Mouse (Mus musculus) cerebellum, adult 2 months (tissue): ENCODE data around the gene Dgat2. TPM values are rescaled to one million over a fixed set of nuclear protein-coding genes. Genes with fewer than 3 reads are reported as not detected.

ENCODE experiments used
- DNase-seq, 2 experiments: peaks; one replicate each; pipeline ENCODE4 v3.0.0; 2021
- H3K27ac ChIP-seq: fragments of 200-500 bp; 2 replicates; pipeline ENCODE4 v1.5.1; 2012; ENCODE audit warnings: low read length, control low read depth, inconsistent platforms; ENCODE audit not compliant: insufficient read depth
- H3K27me3 ChIP-seq: fragments of 200-500 bp; 2 replicates; pipeline ENCODE4 v1.6.1; 2012; ENCODE audit warnings: inconsistent platforms, mild to moderate bottlenecking, low read length, moderate library complexity; ENCODE audit not compliant: control insufficient read depth, insufficient read depth
- H3K4me1 ChIP-seq: fragments of 200-500 bp; 2 replicates; pipeline ENCODE4 v1.6.1; 2011; ENCODE audit warnings: low read length; ENCODE audit not compliant: control insufficient read depth, insufficient read depth
- H3K4me3 ChIP-seq: fragments of 200-500 bp; replicated peaks from 2 replicates; pipeline ENCODE3; 2011; ENCODE audit warnings: mild to moderate bottlenecking, low read depth, low read length, control low read depth; ENCODE audit not compliant: insufficient read depth
- CTCF ChIP-seq: fragments of 200-500 bp; IDR thresholded peaks from 2 replicates; pipeline ENCODE4 v1.5.1; 2011; ENCODE audit warnings: low read depth, mild to moderate bottlenecking, control low read depth, low read length, moderate library complexity, borderline replicate concordance; ENCODE audit not compliant: insufficient read depth
- POLR2A ChIP-seq: fragments of 200-500 bp; IDR thresholded peaks from 2 replicates; pipeline ENCODE4 v1.6.1; 2011; ENCODE audit warnings: low read length, control low read depth, borderline replicate concordance; ENCODE audit not compliant: insufficient read depth
- WGBS: fragments of 180-500 bp; shearing (Covaris S2); methylation state at CpG from one replicate; pipeline ENCODE4 v1.1.7; 2018; 5-methylcytosine and 5-hydroxymethylcytosine counted together
- polyA plus RNA-seq: library from polyadenylated mRNA; depleted of rRNA; stranded (reverse); fragments of >200 nt; gene quantifications from 2 replicates; pipeline ENCODE4 v1.2.3, GENCODE M21; 2012

The Dgat2 gene
- polyA plus RNA-seq, 1 experiment: 26.2 TPM

DNA sequence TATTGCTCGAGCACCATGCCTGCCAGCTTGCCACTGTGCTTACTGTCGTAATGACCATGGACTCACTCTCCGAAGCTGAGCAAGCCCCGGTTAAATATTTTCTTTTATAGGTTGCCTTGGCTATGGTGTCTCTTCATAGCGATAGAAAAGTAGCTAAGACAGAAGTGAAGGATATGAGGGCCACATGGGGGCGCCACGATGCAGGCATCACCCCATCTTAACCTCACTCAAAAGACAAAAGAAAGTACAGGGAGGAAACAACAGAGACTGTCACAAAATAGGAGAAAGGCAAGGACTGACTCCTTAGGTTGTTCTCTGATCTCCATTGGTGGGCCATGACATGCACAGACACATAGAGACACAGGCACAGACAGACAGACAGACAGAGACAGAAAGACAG lies 41.7 kb upstream of the Dgat2 start:
- no peak overlapping the region for H3K27ac ChIP-seq
- no peak for DNase-seq
- WGBS: 49% methylated on average over 7 of the region's 7 CpGs
- H3K4me3 ChIP-seq: no peak overlapping the region
- H3K4me1 ChIP-seq: no peaks in the 10 kb centered on the region
- no peak for TF ChIP-seq POLR2A
- TF ChIP-seq CTCF: peak; percentile 24; the same call in 1 of the 2 replicates
- no peaks in the 10 kb centered on the region for H3K27me3 ChIP-seq

DNA sequence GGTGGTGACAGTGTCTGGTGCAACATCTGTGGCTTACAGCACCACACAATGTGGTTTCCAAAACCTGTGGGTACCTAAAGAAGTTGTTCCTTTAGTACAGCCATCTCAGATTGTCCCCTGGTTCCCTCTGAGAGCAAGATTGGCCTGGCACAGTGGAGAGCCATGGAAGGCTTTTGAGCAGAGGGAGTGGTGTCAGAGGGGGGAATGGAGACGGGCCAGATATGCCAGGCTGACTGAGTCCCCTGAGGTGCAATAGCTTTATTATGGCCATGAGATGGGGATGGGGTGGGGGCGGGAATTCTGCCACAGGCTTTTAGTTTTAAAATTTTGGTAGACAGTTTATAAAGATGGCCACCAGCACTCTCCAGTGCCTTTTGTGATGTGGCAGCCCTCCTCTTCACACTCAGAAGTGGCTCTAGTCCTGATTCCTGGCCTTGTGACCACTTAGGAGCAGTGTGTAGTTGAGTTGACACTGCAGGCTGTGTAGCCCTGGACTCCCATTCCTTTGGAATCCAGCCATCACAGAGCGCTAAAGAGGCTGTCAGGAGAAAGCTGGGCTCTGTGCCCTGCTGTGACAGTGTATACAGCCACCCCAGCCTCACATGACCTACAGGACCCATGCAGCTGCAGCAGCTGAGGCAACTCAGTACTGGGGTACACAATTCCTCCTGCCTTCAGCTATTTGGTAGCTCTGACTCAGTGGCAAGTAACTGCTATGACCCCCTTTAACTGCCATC lies 35.0 kb upstream of the Dgat2 start:
- TF ChIP-seq POLR2A (no peak), CTCF (no peak)
- 38% methylated on average over 3 of the region's 3 CpGs for WGBS
- Histone ChIP-seq H3K4me1 (no peaks in the 10 kb centered on the region; the same call in 1 of the 2 replicates), H3K27ac (no peak overlapping the region), H3K27me3 (no peaks in the 10 kb centered on the region), H3K4me3 (no peak overlapping the region)
- peak in 1 of 2 experiments; percentile 34 for DNase-seq

DNA sequence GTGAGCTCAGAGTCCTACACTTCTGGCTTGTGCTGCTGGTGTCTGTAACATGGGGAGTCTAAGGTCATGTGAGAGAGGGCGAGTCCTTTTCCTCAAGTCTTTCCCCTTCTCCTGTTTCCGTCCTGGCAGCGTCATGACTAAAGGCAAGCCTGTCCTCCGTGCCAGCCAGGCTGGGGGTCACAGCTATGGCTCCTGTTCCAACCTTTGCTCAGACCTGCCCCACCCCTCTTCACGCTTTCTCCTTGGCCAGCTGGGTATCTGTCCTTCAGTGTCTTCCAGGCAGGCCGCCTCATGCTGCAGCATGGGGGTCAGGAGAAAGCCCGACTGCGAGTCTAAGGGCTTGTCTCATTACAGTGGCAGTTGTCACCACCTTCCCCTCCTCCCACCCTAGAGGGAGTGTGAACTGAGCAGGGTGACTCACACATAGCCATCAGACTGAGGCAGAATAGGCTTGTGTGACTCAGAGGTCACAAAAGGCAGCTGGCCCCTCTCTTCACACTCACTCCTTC lies 32.9 kb upstream of the Dgat2 start:
- no peaks in the 10 kb centered on the region; the same call in 1 of the 2 replicates for H3K4me1 ChIP-seq
- H3K27ac ChIP-seq: no peak overlapping the region
- no peak overlapping the region for H3K4me3 ChIP-seq
- TF ChIP-seq POLR2A (no peak), CTCF (no peak)
- no peak for DNase-seq
- no peaks in the 10 kb centered on the region for H3K27me3 ChIP-seq
- WGBS: 81% methylated on average over 8 of the region's 8 CpGs

DNA sequence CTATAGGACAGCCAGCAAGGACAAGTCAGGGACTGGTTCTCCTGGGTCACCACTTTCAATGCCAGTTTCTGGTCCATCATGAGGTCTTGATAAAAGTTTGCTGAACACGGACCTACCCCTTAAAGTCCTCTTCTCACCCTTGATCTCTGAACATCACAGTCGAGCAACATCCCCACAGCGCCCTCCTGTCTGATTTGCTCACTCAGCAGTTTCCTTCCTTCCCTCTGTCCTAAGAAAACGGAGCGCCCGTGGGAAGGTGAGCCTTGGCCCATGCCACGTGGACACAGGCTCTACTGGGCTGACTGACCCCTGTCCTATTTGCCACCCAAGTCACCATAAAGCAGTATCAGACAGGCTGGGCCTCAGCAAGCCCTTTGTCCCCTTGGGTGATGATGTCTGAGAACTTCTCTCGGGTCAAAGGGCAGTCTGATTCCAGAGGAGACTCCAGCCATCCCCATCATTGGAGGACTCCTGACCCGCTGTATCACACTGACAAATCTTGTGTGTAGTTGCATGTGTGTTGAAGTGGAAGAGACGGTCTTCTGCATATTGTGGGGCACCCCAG lies 32.2 kb upstream of the Dgat2 start:
- TF ChIP-seq CTCF: no peak
- no peak for TF ChIP-seq POLR2A
- DNase-seq: no peak
- Histone ChIP-seq H3K4me3 (no peak overlapping the region), H3K4me1 (no peaks in the 10 kb centered on the region; the same call in 1 of the 2 replicates), H3K27me3 (no peaks in the 10 kb centered on the region), H3K27ac (no peak overlapping the region)
- WGBS: 85% methylated on average over 10 of the region's 10 CpGs

DNA sequence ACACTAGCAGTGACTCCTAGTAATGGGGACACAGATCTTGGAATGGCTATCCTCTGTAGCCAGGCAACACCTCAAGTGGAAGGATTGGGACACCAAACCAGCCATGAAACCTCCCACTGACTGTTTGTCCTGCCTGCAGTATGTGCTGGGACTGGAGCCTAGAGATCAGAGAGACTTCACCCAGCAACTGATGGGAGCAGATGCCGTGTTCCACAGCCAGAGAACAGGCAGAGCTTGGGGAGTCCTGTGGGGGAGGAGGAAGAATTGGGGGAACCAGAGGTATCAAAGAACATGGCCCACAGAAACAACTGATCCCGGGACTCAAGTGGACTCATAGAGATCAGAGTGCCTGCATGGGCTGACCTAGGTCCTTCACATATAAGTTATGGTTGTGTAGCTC lies 31.2 kb upstream of the Dgat2 start:
- WGBS: 44% methylated on average over 2 of the region's 2 CpGs
- Histone ChIP-seq H3K27ac (no peak overlapping the region), H3K27me3 (no peaks in the 10 kb centered on the region), H3K4me3 (no peak overlapping the region), H3K4me1 (no peaks in the 10 kb centered on the region; the same call in 1 of the 2 replicates)
- no peak for DNase-seq
- TF ChIP-seq CTCF: no peak
- no peak for TF ChIP-seq POLR2A

DNA sequence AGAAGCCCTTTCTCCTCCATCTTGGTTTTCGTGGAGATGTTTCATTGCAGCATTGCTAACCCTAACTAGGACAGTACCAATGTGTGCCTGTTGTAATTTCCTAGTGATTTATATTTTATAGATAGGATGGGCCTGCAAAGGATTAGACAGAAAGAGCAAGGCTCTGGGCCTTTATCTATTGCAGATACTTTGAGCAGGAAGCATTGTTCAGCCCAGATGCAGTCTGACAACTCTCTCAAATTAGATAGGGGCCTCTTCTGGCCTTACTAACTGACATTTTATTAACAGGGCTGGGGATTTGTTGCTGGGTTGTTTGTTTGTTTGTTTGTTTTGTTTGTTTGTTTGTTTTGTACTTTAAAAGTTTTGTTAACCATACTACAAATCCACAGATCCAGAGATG lies 30.5 kb upstream of the Dgat2 start:
- WGBS: 95% methylated on average over 1 of the region's 1 CpGs
- Histone ChIP-seq H3K27me3 (no peaks in the 10 kb centered on the region), H3K4me3 (no peak overlapping the region), H3K27ac (no peak overlapping the region), H3K4me1 (no peaks in the 10 kb centered on the region; the same call in 1 of the 2 replicates)
- DNase-seq: no peak
- TF ChIP-seq CTCF (no peak), POLR2A (no peak)

DNA sequence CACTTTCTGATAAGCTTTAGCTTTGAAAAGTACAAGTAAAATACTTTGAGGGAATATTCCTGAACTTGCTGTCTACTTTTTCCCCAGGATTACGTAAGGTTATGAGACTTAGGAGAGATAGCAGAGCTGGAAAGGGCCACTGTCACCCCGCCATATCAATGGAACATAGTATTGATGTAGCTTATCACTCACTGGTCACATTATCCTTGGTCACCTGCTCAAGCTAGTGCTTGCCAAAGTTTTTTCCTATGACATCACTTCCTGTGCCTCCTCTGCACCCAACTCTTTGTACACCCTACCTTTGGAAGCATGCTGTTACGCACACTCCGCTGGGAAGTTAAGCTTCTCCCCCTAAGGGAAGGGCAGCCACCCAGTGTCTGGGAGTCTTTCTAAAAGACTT lies 26.2 kb upstream of the Dgat2 start:
- H3K27me3 ChIP-seq: no peaks in the 10 kb centered on the region
- H3K4me3 ChIP-seq: no peak overlapping the region
- TF ChIP-seq CTCF (no peak), POLR2A (no peak)
- no peaks in the 10 kb centered on the region for H3K4me1 ChIP-seq
- DNase-seq: no peak
- H3K27ac ChIP-seq: no peak overlapping the region
- 93% methylated on average over 4 of the region's 4 CpGs for WGBS

DNA sequence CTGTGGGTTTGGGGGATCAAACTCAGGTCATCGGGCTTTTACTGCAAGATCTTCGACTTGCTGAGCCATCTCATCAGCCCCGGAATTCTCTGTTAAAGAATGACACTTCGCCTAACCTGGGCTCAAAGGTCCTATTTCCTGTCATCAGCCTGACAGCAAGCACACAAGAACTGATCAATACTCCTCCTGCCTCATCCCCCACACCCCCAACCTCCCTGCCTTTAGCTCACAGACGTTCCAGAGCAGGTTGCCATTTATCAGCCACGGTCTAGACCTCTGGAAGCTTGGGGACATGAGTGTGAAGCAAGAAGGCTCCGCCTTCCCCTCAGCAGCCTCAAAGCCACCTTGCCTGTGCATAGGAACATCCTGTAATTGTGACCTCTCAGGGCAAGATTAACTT lies 23.8 kb upstream of the Dgat2 start:
- WGBS: 85% methylated on average over 7 of the region's 7 CpGs
- TF ChIP-seq POLR2A: no peak
- no peak for TF ChIP-seq CTCF
- H3K27ac ChIP-seq: no peak overlapping the region
- H3K4me3 ChIP-seq: no peak overlapping the region
- H3K4me1 ChIP-seq: no peaks in the 10 kb centered on the region
- no peak for DNase-seq
- H3K27me3 ChIP-seq: no peaks in the 10 kb centered on the region
